Mouse (Mus musculus) frontal cortex, postnatal 25 days (tissue): ENCODE data around the gene Cdkn1b.

Experiments
- DNase-seq, 2 experiments: peaks; one replicate each; pipeline ENCODE4 v3.0.0; 2022; ENCODE audit warnings: low spot score in 2 of 2

The Cdkn1b gene

GRCm38 (mm10) chr6:134928889-134929310 lies 8.7 kb downstream of the Cdkn1b start:
- DNase-seq = no peak

- no peak for DNase-seq
Measured at GRCm38 (mm10) chr6:134929926-134930325, 9.7 kb downstream of the Cdkn1b start.

DNA sequence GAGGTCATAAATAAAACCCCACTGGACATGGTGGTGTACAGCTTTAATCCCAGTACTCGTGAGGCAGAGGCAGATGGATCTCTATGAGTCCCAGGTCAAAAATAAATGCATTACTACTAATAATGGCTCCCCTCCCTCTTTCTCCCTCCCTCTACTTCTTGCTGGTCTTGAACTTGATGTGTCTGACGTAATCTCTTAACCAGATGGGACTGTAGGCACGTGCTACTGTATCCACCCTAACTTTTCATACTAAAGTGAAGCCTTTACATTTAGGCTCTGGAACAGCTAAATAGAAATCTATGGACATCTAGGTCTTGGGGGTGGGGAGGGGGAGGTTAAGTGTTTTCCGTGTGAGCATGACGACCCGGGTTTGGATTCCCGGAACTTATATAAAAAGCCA lies 10.2 kb downstream of the Cdkn1b start:
- no peak for DNase-seq

DNA sequence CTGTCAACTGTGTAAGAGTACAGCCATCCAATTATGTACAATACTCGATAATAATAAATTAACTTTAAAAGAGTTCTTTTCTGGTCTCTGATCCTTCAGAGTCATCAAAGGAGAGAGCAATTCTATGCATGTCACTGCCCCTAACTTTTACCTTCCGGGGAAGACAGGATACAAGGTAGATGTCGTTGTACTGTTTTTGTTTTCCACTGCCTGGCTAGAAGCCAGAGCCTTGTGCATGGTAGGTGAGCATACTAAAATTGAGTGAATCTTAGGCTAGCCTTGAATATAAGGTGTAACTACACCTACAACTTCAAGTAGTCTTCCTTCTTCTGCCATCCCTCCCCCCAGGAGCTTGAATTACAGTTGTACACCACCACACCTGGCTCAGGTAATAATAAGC lies 10.9 kb downstream of the Cdkn1b start:
- DNase-seq = no peak

DNA sequence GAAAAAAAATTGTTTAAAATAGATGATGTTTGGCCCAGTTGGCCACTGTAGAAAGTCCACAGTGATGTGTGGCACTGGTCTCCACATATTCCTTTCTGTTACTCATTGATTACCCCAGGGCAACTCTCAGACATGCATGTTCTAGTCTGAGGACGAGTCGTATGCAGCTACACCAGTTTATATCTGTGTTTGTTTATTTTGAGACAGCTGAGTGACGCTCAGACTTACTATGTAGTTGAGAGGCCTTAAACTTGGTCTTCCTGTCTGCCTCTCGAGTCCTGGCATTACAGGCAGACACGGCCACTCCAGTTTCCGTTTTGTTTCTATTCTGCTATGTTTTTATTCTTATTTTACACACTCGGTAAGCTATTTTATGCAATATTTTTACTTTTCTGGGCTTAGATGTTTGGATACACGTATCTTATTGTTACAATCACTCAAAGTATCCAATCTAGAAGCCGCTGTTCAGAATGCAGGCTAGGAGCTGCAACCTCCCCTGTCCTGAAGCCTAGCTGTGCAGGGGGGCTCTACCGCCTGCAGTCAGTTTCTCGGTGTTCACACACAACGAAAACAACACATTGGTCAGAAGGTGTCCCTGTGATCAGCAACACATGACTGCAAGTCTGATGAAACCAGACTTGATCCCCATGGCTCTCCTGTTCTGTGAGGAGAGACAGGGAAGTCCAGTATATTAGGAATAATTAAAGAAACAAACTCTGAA lies 12.4 kb downstream of the Cdkn1b start:
- no peak for DNase-seq

DNA sequence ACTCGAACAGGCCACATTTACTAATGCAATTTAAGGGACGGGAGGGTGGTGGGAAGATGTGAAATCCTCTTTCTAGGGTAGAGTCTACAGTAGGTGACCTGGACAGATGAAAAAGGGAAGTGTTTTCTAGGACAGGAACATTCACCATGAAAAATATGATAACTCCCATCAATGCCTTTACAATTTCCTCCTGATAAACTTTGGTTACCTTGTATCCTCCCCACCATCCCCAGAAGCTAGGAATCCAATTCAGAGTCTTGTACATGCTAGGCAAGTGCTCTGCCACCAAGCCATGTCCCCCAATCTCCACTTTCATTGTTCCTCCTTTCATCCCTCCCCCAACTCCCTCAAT lies 13.0 kb downstream of the Cdkn1b start:
- no peak for DNase-seq

DNA sequence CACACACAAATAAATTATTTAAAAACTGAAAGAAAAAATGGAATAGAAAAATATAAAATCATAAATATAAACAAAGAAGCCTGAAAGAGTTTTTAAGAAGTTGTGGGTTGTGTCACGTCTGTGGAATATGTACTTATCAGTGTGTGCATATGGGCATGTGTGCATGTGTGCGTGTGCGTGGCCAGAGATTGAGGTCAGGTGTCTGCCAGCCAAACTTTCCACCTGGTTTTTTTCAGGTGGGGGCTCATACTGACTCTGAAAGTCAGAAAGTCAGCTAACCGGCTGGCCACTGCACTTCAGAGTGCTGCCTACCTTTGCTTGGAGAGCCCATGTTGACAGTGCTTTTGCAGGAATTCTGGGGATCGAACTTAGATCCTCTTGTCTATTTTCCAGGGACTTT lies 14.1 kb downstream of the Cdkn1b start:
- DNase-seq = no peak

- DNase-seq = no peak
Measured at GRCm38 (mm10) chr6:134939781-134940180, 19.6 kb downstream of the Cdkn1b start.

- no peak for DNase-seq
Measured at GRCm38 (mm10) chr6:134943759-134944407, 23.7 kb downstream of the Cdkn1b start.

GRCm38 (mm10) chr6:134946054-134946453 lies 25.9 kb downstream of the Cdkn1b start:
- DNase-seq = no peak

DNA sequence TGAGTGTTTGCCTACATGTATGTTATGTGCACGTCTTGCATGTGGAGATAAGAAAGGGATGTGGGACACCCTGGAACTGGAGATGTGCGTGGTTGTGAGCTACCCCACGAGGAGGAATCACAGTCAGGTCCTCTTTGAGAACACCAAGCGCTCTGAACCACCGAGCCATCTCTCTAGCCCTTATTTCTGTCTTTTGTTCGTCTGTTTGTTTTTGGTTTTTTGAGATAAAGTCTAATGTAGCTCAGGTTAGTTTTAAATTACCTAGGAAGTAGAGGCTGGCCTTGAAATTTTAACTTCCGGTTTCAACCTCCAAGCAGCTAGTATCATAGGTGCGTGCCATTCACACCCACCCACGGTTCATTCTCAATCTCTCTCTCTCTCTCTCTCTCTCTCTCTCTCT lies 26.7 kb downstream of the Cdkn1b start:
- no peak for DNase-seq

- DNase-seq = peak; percentile 41 to 51
Measured at GRCm38 (mm10) chr6:134947311-134948087, 27.3 kb downstream of the Cdkn1b start.

- DNase-seq = no peak
Measured at GRCm38 (mm10) chr6:134948522-134949061, 28.4 kb downstream of the Cdkn1b start.

GRCm38 (mm10) chr6:134949241-134949640 lies 29.0 kb downstream of the Cdkn1b start:
- no peak for DNase-seq

- DNase-seq = no peak
Measured at GRCm38 (mm10) chr6:134951364-134951763, 31.2 kb downstream of the Cdkn1b start.

DNA sequence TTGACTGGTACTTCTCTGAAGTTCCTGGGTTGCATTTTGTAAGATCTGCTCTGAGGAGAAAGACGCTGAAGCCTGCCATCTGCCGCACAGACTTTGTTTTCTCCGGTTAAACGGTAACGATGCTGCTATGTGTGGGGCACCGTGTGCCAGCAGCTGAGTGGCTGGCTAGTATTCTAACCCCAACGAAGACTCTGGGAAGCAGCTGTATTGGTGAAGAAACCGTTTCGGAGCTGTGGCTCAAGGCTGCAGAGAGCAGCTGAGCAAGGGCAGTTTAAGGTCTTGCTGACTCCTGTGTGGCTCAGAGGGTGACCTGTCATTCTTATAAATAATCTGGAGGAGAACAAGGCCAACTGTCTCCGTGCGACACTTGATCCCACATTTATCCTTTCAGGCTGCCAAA lies 33.8 kb downstream of the Cdkn1b start:
- no peak for DNase-seq

GRCm38 (mm10) chr6:134956388-134956787 lies 36.2 kb downstream of the Cdkn1b start:
- no peak for DNase-seq

- DNase-seq = no peak
Measured at GRCm38 (mm10) chr6:134961286-134961685, 41.1 kb downstream of the Cdkn1b start.

GRCm38 (mm10) chr6:134961858-134962517 lies 41.8 kb downstream of the Cdkn1b start:
- DNase-seq = no peak

GRCm38 (mm10) chr6:134962518-134962893 lies 42.3 kb downstream of the Cdkn1b start:
- no peak for DNase-seq

DNA sequence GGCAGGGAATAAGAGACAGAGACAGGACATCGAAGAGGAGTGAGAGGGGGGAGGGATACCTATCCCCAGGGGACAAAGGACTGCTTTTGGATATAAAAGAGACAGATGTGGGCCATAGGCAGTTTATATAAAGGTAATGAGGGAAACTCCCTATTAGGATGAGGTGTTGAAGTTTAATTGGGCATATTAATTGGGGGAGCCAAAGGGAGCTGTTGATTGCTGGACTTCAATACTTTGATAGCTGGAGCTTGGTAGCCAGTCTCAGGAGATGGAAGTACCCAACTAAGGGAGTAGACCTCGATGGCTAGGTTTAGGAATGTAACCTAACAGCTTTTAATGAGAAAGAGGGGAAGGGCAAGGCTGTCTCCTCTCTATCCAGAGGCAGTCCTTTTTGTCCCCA lies 43.7 kb downstream of the Cdkn1b start:
- no peak for DNase-seq

DNA sequence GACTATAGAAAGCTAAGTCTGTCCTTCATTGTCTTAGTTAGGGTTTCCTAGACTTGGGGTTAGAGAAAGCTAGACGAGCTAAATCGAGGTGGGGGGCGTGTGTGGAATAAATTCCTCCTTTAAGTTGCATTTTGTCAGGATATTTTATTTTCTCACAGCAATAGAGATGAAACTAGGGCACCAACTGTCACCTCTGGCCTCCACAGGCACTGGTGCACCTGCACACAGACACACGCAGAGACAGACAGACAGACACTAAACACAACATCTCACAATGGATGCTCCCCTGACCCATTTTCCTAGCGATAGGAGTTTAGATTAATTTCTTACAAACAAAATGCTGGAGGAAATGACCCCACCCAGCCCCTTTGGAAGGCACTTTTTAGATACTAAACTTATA lies 46.5 kb downstream of the Cdkn1b start:
- DNase-seq = no peak
